Mouse (Mus musculus) limb, embryonic 11.5 days (tissue): ENCODE data around the gene Smim24. TPM values are rescaled to one million over a fixed set of nuclear protein-coding genes. Genes with fewer than 3 reads are reported as not detected.

Experiments
- ATAC-seq: fragments of 200-750 bp; cut with Nextera tagmentation; 2 replicates; pipeline ENCODE4 v1.8.0; 2017; ENCODE audit warnings: low read depth; ENCODE audit not compliant: insufficient number of reproducible peaks, low FRiP score, low TSS enrichment
- DNase-seq: peaks from one replicate; pipeline ENCODE4 v3.0.0-alpha.2; 2015; ENCODE audit warnings: low spot score
- H3K27ac ChIP-seq: fragments of 300-500 bp; sonication (generic); replicated peaks from 2 replicates; pipeline ENCODE4 v1.5.1; 2014; ENCODE audit warnings: low read depth, mild to moderate bottlenecking, low read length
- H3K27me3 ChIP-seq: fragments of 300-500 bp; sonication (generic); 2 replicates; pipeline ENCODE4 v1.6.1; 2014; ENCODE audit warnings: mild to moderate bottlenecking, low read length, mixed read lengths; ENCODE audit not compliant: control insufficient read depth, insufficient read depth
- H3K36me3 ChIP-seq: fragments of 300-500 bp; sonication (generic); 2 replicates; pipeline ENCODE4 v1.6.1; 2014; ENCODE audit warnings: mild to moderate bottlenecking, low read length, moderate library complexity, mixed read lengths; ENCODE audit not compliant: control insufficient read depth, insufficient read depth
- H3K4me1 ChIP-seq: fragments of 300-500 bp; sonication (generic); 2 replicates; pipeline ENCODE4 v1.6.1; 2014; ENCODE audit warnings: low read length, mixed read lengths; ENCODE audit not compliant: control insufficient read depth, insufficient read depth
- H3K4me2 ChIP-seq: fragments of 300-500 bp; sonication (generic); 2 replicates; pipeline ENCODE4 v1.6.1; 2014; ENCODE audit warnings: low read depth, mild to moderate bottlenecking, moderate library complexity; ENCODE audit not compliant: severe bottlenecking
- H3K4me3 ChIP-seq: fragments of 300-500 bp; sonication (generic); 2 replicates; pipeline ENCODE4 v1.5.1; 2014; ENCODE audit warnings: low read depth, low read length
- H3K9ac ChIP-seq: fragments of 300-500 bp; sonication (generic); 2 replicates; pipeline ENCODE4 v1.6.1; 2014; ENCODE audit warnings: mild to moderate bottlenecking, low read length
- H3K9me3 ChIP-seq: fragments of 300-500 bp; sonication (generic); 2 replicates; pipeline ENCODE4 v1.6.1; 2016; ENCODE audit warnings: low read length; ENCODE audit not compliant: control insufficient read depth
- microRNA-seq: library from miRNA; unstranded; fragments of <30 nt; microRNA quantifications from one replicate; pipeline ENCODE4, GENCODE M21; 2016
- polyA plus RNA-seq: library from polyadenylated mRNA; unstranded; fragments of >200 nt; fragmentation: Nextera tagmentation; extraction: Ambion mirVana; gene quantifications from 2 replicates; pipeline ENCODE4 v1.2.1, GENCODE M21; 2014

Gene Smim24
- polyA plus RNA-seq, 1 experiment from 2014 or later = 3.4 TPM

- no peak for DNase-seq
- H3K4me2 ChIP-seq = no peak overlapping the region
These were observed 48.2 kb downstream of the Smim24 start for GRCm38 (mm10) chr10:81441019-81441418.

More at GRCm38 (mm10) chr10:81441019-81441418, 48.2 kb downstream of the Smim24 start:
- Histone ChIP-seq H3K36me3 (no peaks in the 10 kb centered on the region), H3K27me3 (no peaks in the 10 kb centered on the region), H3K27ac (no peak overlapping the region), H3K4me1 (no peaks in the 10 kb centered on the region), H3K9ac (no peak overlapping the region), H3K9me3 (no peaks in the 10 kb centered on the region), H3K4me3 (no peak overlapping the region)
- no peak for ATAC-seq

Small RNA genes lying within 50 kb of the gene (microRNA-seq; reads per million reads assigned to microRNA genes)
- gene Mir1191b (not detected), gene Mir6913 (not detected)

Other genes with a start within 250 kb of the Smim24 start
- 53.3 and 56.9 TPM in 2 replicates for gene Pias4, start 225.1 kb upstream of the Smim24 start, polyA plus RNA-seq
- gene Eef2, start 216.4 kb upstream of the Smim24 start, polyA plus RNA-seq = 428 TPM in 2 replicates
- gene Dapk3, start 210.0 kb upstream of the Smim24 start, polyA plus RNA-seq = 43.3 and 49.1 TPM in 2 replicates
- gene 4930442H23Rik, start 209.2 kb upstream of the Smim24 start, polyA plus RNA-seq = not detected in 2 replicates
- 0.08 TPM in 1 of 2 replicates, not detected in the other for gene Nmrk2, start 191.0 kb upstream of the Smim24 start, polyA plus RNA-seq
- gene Atcay, start 162.2 kb upstream of the Smim24 start, polyA plus RNA-seq = 0.11 and 0.27 TPM in 2 replicates
- gene Zfr2, start 159.9 kb upstream of the Smim24 start, polyA plus RNA-seq = 3.4 and 4.2 TPM in 2 replicates
- 1.2 and 2.3 TPM in 2 replicates for gene Matk, start 140.1 kb upstream of the Smim24 start, polyA plus RNA-seq
- gene Mrpl54, start 126.1 kb upstream of the Smim24 start, polyA plus RNA-seq = 198 and 217 TPM in 2 replicates
- gene Apba3, start 126.1 kb upstream of the Smim24 start, polyA plus RNA-seq = 45.3 and 46.3 TPM in 2 replicates
- 2.0 TPM in 2 replicates for gene Tjp3, start 101.5 kb upstream of the Smim24 start, polyA plus RNA-seq
- gene Pip5k1c, start 100.1 kb upstream of the Smim24 start, polyA plus RNA-seq = 49.0 and 60.6 TPM in 2 replicates
- gene Cactin, start 71.9 kb upstream of the Smim24 start, polyA plus RNA-seq = 35.9 and 40.0 TPM in 2 replicates
- 1.7 and 1.8 TPM in 2 replicates for gene Tbxa2r, start 64.3 kb upstream of the Smim24 start, polyA plus RNA-seq
- gene Gipc3, start 49.8 kb upstream of the Smim24 start, polyA plus RNA-seq = not detected in 2 replicates
- gene Hmg20b, start 42.6 kb upstream of the Smim24 start, polyA plus RNA-seq = 129 and 130 TPM in 2 replicates
- 4.7 and 5.9 TPM in 2 replicates for gene Mfsd12, start 35.6 kb upstream of the Smim24 start, polyA plus RNA-seq
- gene 4930404N11Rik, start 27.2 kb upstream of the Smim24 start, polyA plus RNA-seq = 0.21 and 0.45 TPM in 2 replicates
- 107 and 119 TPM in 2 replicates for gene Fzr1, start 14.5 kb upstream of the Smim24 start, polyA plus RNA-seq
- gene Dohh, start 8.6 kb upstream of the Smim24 start, polyA plus RNA-seq = 53.7 and 55.7 TPM in 2 replicates
- 2.1 and 2.8 TPM in 2 replicates for gene Gm48551, start 8.6 kb upstream of the Smim24 start, polyA plus RNA-seq
- gene Gm48552, start 4.0 kb upstream of the Smim24 start, polyA plus RNA-seq = 0.40 and 1.0 TPM in 2 replicates
- 16.7 and 18.7 TPM in 2 replicates for gene Nfic, start 62.6 kb downstream of the Smim24 start, polyA plus RNA-seq
- gene Celf5, start 89.7 kb downstream of the Smim24 start, polyA plus RNA-seq = 0.33 and 0.77 TPM in 2 replicates
- 60.3 and 66.8 TPM in 2 replicates for gene Ncln, start 103.3 kb downstream of the Smim24 start, polyA plus RNA-seq
- 0.10 and 0.43 TPM in 2 replicates for gene S1pr4, start 107.1 kb downstream of the Smim24 start, polyA plus RNA-seq
- gene Gna15, start 131.2 kb downstream of the Smim24 start, polyA plus RNA-seq = 0.99 and 1.1 TPM in 2 replicates
- 80.3 and 82.1 TPM in 2 replicates for gene Gna11, start 152.1 kb downstream of the Smim24 start, polyA plus RNA-seq
- gene Aes, start 166.4 kb downstream of the Smim24 start, polyA plus RNA-seq = 259 and 343 TPM in 2 replicates
- 13.7 and 18.4 TPM in 2 replicates for gene Tle2, start 181.5 kb downstream of the Smim24 start, polyA plus RNA-seq
- 11.1 and 11.6 TPM in 2 replicates for gene Tle6, start 208.0 kb downstream of the Smim24 start, polyA plus RNA-seq
- 0.63 and 1.5 TPM in 2 replicates for gene BC025920, start 213.2 kb downstream of the Smim24 start, polyA plus RNA-seq
- gene Sirt6, start 234.7 kb downstream of the Smim24 start, polyA plus RNA-seq = 46.2 and 46.5 TPM in 2 replicates
- 4.3 and 5.5 TPM in 2 replicates for gene Ankrd24, start 235.5 kb downstream of the Smim24 start, polyA plus RNA-seq